Mouse (Mus musculus) forebrain, embryonic 12.5 days (tissue): ENCODE measurements around the gene Lalba. TPM values are rescaled to one million over a fixed set of nuclear protein-coding genes. Genes with fewer than 3 reads are reported as not detected.
"Not testable (repeated sequence)": the region's sequence is repeated elsewhere in the genome, so short reads cannot be mapped to it uniquely, and the experiment has no call there.

Experiments used
- ATAC-seq: fragments of 200-750 bp; cut with Nextera tagmentation; 2 replicates; pipeline ENCODE4 v1.8.0; 2017; ENCODE audit warnings: moderate TSS enrichment; ENCODE audit not compliant: low FRiP score
- H3K27ac ChIP-seq: fragments of 300-500 bp; sonication (generic); 2 replicates; pipeline ENCODE4 v1.5.1; 2016; ENCODE audit warnings: mild to moderate bottlenecking
- H3K27me3 ChIP-seq: fragments of 300-500 bp; sonication (generic); 2 replicates; pipeline ENCODE4 v1.6.1; 2016; ENCODE audit warnings: mild to moderate bottlenecking
- H3K36me3 ChIP-seq: fragments of 300-500 bp; sonication (generic); replicated peaks from 2 replicates; pipeline ENCODE4 v1.6.1; 2016; ENCODE audit warnings: mild to moderate bottlenecking
- H3K4me1 ChIP-seq: fragments of 300-500 bp; sonication (generic); 2 replicates; pipeline ENCODE4 v1.6.1; 2016
- H3K4me2 ChIP-seq: fragments of 300-500 bp; sonication (generic); 2 replicates; pipeline ENCODE4 v1.6.1; 2016; ENCODE audit warnings: mild to moderate bottlenecking, moderate library complexity
- H3K4me3 ChIP-seq: fragments of 300-500 bp; sonication (generic); replicated peaks from 2 replicates; pipeline ENCODE4 v1.5.1; 2016; ENCODE audit warnings: mild to moderate bottlenecking
- H3K9ac ChIP-seq: fragments of 300-500 bp; sonication (generic); 2 replicates; pipeline ENCODE4 v1.6.1; 2016; ENCODE audit warnings: mild to moderate bottlenecking
- H3K9me3 ChIP-seq: fragments of 300-500 bp; sonication (generic); 2 replicates; pipeline ENCODE4 v1.6.1; 2016
- WGBS: fragments of 180-500 bp; shearing (Covaris S2); methylation state at CpG from one replicate; pipeline ENCODE4 v1.1.7; 2016; 5-methylcytosine and 5-hydroxymethylcytosine counted together
- polyA plus RNA-seq: library from polyadenylated mRNA; unstranded; fragments of >200 nt; fragmentation: Nextera tagmentation; extraction: Ambion mirVana; gene quantifications from 2 replicates; pipeline ENCODE4 v1.2.1, GENCODE M21; 2016

Gene Lalba
- polyA plus RNA-seq, 1 experiment from 2014 or later = not detected

- Histone ChIP-seq H3K4me3 (no peak overlapping the region), H3K27ac (no peak overlapping the region), H3K4me2 (no peak overlapping the region), H3K9me3 (no peaks in the 10 kb centered on the region), H3K36me3 (no peaks in the 10 kb centered on the region), H3K9ac (no peak overlapping the region), H3K4me1 (no peaks in the 10 kb centered on the region), H3K27me3 (no peaks in the 10 kb centered on the region)
- ATAC-seq = no peak
- WGBS = 84% methylated on average over 18 of the region's 18 CpGs
These were observed 1.7 kb upstream of the Lalba start for GRCm38 (mm10) chr15:98483907-98484886.

- H3K4me3 ChIP-seq = no peak overlapping the region
- no peaks in the 10 kb centered on the region for H3K36me3 ChIP-seq
- no peak for ATAC-seq
- no peak overlapping the region for H3K27ac ChIP-seq
- 68% methylated on average over 7 of the region's 7 CpGs for WGBS
- no peaks in the 10 kb centered on the region for H3K27me3 ChIP-seq
- H3K4me1 ChIP-seq = no peaks in the 10 kb centered on the region
- H3K9me3 ChIP-seq = no peaks in the 10 kb centered on the region
- no peak overlapping the region for H3K4me2 ChIP-seq
- no peak overlapping the region for H3K9ac ChIP-seq
These were observed 2.9 kb downstream of the Lalba start for GRCm38 (mm10) chr15:98479568-98480102.

GRCm38 (mm10) chr15:98476281-98476680 is 6.2 kb downstream of the Lalba start:
- Histone ChIP-seq H3K27ac (no peak overlapping the region), H3K27me3 (no peaks in the 10 kb centered on the region), H3K9ac (no peak overlapping the region), H3K4me2 (no peak overlapping the region), H3K4me1 (no peaks in the 10 kb centered on the region), H3K36me3 (no peaks in the 10 kb centered on the region), H3K4me3 (no peak overlapping the region), H3K9me3 (no peaks in the 10 kb centered on the region)
- WGBS = 80% methylated on average over 5 of the region's 5 CpGs
- ATAC-seq = no peak

GRCm38 (mm10) chr15:98475382-98475781 is 7.1 kb downstream of the Lalba start:
- Histone ChIP-seq H3K36me3 (no peaks in the 10 kb centered on the region), H3K27ac (no peak overlapping the region), H3K4me2 (no peak overlapping the region), H3K4me1 (no peaks in the 10 kb centered on the region), H3K9ac (no peak overlapping the region), H3K27me3 (no peaks in the 10 kb centered on the region), H3K9me3 (no peaks in the 10 kb centered on the region), H3K4me3 (no peak overlapping the region)
- ATAC-seq = no peak
- 57% methylated on average over 10 of the region's 10 CpGs for whole genome bisulfite sequencing

- ATAC-seq = no peak
- Histone ChIP-seq H3K4me3 (no peak overlapping the region), H3K9ac (no peak overlapping the region), H3K27ac (no peak overlapping the region), H3K36me3 (no peaks in the 10 kb centered on the region), H3K4me2 (no peak overlapping the region), H3K4me1 (no peaks in the 10 kb centered on the region), H3K9me3 (no peaks in the 10 kb centered on the region), H3K27me3 (no peaks in the 10 kb centered on the region)
- WGBS = 80% methylated on average over 10 of the region's 10 CpGs
These were observed 7.6 kb downstream of the Lalba start for GRCm38 (mm10) chr15:98474958-98475357.

- Histone ChIP-seq H3K9ac (no peak overlapping the region), H3K36me3 (no peaks in the 10 kb centered on the region), H3K27ac (no peak overlapping the region), H3K4me3 (no peak overlapping the region), H3K9me3 (no peaks in the 10 kb centered on the region), H3K4me2 (no peak overlapping the region), H3K4me1 (no peaks in the 10 kb centered on the region), H3K27me3 (no peaks in the 10 kb centered on the region)
- ATAC-seq = no peak
- WGBS = 91% methylated on average over 13 of the region's 13 CpGs
These were observed 11.0 kb downstream of the Lalba start for GRCm38 (mm10) chr15:98471539-98471938.

GRCm38 (mm10) chr15:98469596-98469995 is 12.9 kb downstream of the Lalba start, which contains the start of gene OR5BS1P:
OR5BS1P (plus strand) TSS chr15:98469896.
- no peaks in the 10 kb centered on the region for H3K27me3 ChIP-seq
- H3K4me3 ChIP-seq = no peak within 1 kb of the TSS
- no peaks in the 10 kb centered on the region for H3K36me3 ChIP-seq
- H3K4me2 ChIP-seq = no peak within 1 kb of the TSS
- no peak within 1 kb of the TSS for H3K27ac ChIP-seq
- no peaks in the 10 kb centered on the region for H3K4me1 ChIP-seq
- H3K9ac ChIP-seq = no peak within 1 kb of the TSS
- whole genome bisulfite sequencing = 88% methylated on average over 4 of the region's 4 CpGs
- H3K9me3 ChIP-seq = no peaks in the 10 kb centered on the region
- ATAC-seq = no peak

- H3K4me3 ChIP-seq = no peak within 1 kb of the TSS
- H3K4me1 ChIP-seq = no peaks in the 10 kb centered on the region
- no peak within 1 kb of the TSS for H3K9ac ChIP-seq
- no peak within 1 kb of the TSS for H3K4me2 ChIP-seq
- H3K27me3 ChIP-seq = no peaks in the 10 kb centered on the region
- no peaks in the 10 kb centered on the region for H3K9me3 ChIP-seq
- H3K27ac ChIP-seq = no peak within 1 kb of the TSS
- no peaks in the 10 kb centered on the region for H3K36me3 ChIP-seq
- no peak for ATAC-seq
- WGBS = 89% methylated on average over 7 of the region's 7 CpGs
These were observed 30.2 kb downstream of the Lalba start, which contains the start of gene Olfr281 for GRCm38 (mm10) chr15:98452288-98452687. Olfr281 (plus strand) TSS chr15:98452588.

GRCm38 (mm10) chr15:98448521-98448920 is 34.0 kb downstream of the Lalba start:
- WGBS = 57% methylated on average over 4 of the region's 4 CpGs
- no peaks in the 10 kb centered on the region for H3K36me3 ChIP-seq
- ATAC-seq = no peak
- H3K9me3 ChIP-seq = 0 out of 2 replicates have a peak, but pooled peaks cover 3% of the 10 kb centered on the region
- H3K4me2 ChIP-seq = no peak overlapping the region
- no peaks in the 10 kb centered on the region for H3K27me3 ChIP-seq
- H3K4me1 ChIP-seq = no peaks in the 10 kb centered on the region
- no peak overlapping the region for H3K4me3 ChIP-seq
- H3K9ac ChIP-seq = no peak overlapping the region
- H3K27ac ChIP-seq = no peak overlapping the region

- no peak overlapping the region for H3K9ac ChIP-seq
- H3K9me3 ChIP-seq = 0 out of 2 replicates have a peak, but pooled peaks cover 3% of the 10 kb centered on the region
- H3K4me1 ChIP-seq = no peaks in the 10 kb centered on the region
- no peak overlapping the region for H3K4me2 ChIP-seq
- H3K4me3 ChIP-seq = no peak overlapping the region
- no peaks in the 10 kb centered on the region for H3K27me3 ChIP-seq
- no peak for ATAC-seq
- no peak overlapping the region for H3K27ac ChIP-seq
- WGBS = 78% methylated on average over 3 of the region's 3 CpGs
- H3K36me3 ChIP-seq = no peaks in the 10 kb centered on the region
These were observed 38.0 kb downstream of the Lalba start for GRCm38 (mm10) chr15:98444561-98444960.

GRCm38 (mm10) chr15:98430925-98431324 is 51.6 kb downstream of the Lalba start, which contains the start of gene Olfr282:
Olfr282 (plus strand) TSS chr15:98431225.
- H3K9me3 ChIP-seq, H3K4me3 ChIP-seq, ATAC-seq, H3K36me3 ChIP-seq, H3K27me3 ChIP-seq, H3K4me2 ChIP-seq, H3K9ac ChIP-seq, H3K27ac ChIP-seq, H3K4me1 ChIP-seq: not testable (repeated sequence)
- 75% methylated on average over 5 of the region's 5 CpGs for WGBS
